12 mouse cellular contexts compared by ENCODE assay signal in genomic region chr3:108964361-108965044, GRCm38 (mm10). TPM values are rescaled to one million over a fixed set of nuclear protein-coding genes. Genes with fewer than 3 reads are reported as not detected.
DNase-seq lines count a peak whose midpoint lies in the region; ATAC-seq and TF ChIP-seq lines count a peak whose summit lies in the region.
"Had no signal": no experiment of that assay in that cellular context is flagged by ENCODE, and none has a peak within 500 bp of the region (broad histone marks: within the 10 kb centered on the region; RNA-seq: fewer than 3 reads in every experiment).

No protein-coding gene starts in this region.

- WGBS in liver, embryonic 14.5 days (ENCODE audit: insufficient replicate concordance): 74% methylated on average over 7 of the region's 7 CpGs
- 76% methylated on average over 7 of the region's 7 CpGs for WGBS in liver, embryonic 12.5 days (ENCODE audit: insufficient replicate concordance)

- H3K27me3 ChIP-seq in liver, embryonic 14.5 days (ENCODE audit: control insufficient read depth, insufficient read depth, low read length): no peaks in the 10 kb centered on the region
- H3K27me3 ChIP-seq in liver, embryonic 12.5 days (replicated peaks): no peaks in the 10 kb centered on the region
- H3K27me3 ChIP-seq: limb, embryonic 13.5 days; midbrain, embryonic 12.5 days had no signal

- H3K4me3 ChIP-seq in liver, embryonic 14.5 days (ENCODE audit: insufficient read depth in 1 of 2, low read depth in 2 of 2, low read length in 2 of 2): no peak overlapping the region
- H3K4me3 ChIP-seq in liver, embryonic 12.5 days: no peak overlapping the region
- H3K4me3 ChIP-seq: hindbrain, embryonic 10.5 days; limb, embryonic 13.5 days; midbrain, embryonic 12.5 days had no signal

- no peaks in the 10 kb centered on the region for H3K9me3 ChIP-seq in liver, embryonic 14.5 days (ENCODE audit: control insufficient read depth, low read length)
- no peaks in the 10 kb centered on the region for H3K9me3 ChIP-seq in liver, embryonic 12.5 days (replicated peaks)
- H3K9me3 ChIP-seq: hindbrain, embryonic 10.5 days; limb, embryonic 13.5 days; midbrain, embryonic 12.5 days had no signal

- TF ChIP-seq EP300 in liver, embryonic 14.5 days (IDR thresholded peaks at IDR 0.05; ENCODE audit: low read depth): no peak

- ATAC-seq in cerebellum, adult (ENCODE audit: insufficient number of reproducible peaks, low FRiP score, low TSS enrichment): no peak
- ATAC-seq in liver, embryonic 14.5 days (ENCODE audit: insufficient read depth): no peak
- ATAC-seq in liver, embryonic 12.5 days: no peak
- ATAC-seq in megakaryocyte progenitor cell, adult 5-6 weeks (replicated peaks; ENCODE audit: poor library complexity): 0 out of 2 replicates have a peak, but pooled peaks have one; percentile 46

- H3K4me2 ChIP-seq in liver, embryonic 14.5 days (ENCODE audit: low read depth): no peak overlapping the region
- no peak overlapping the region for H3K4me2 ChIP-seq in liver, embryonic 12.5 days
- H3K4me2 ChIP-seq: limb, embryonic 13.5 days; midbrain, embryonic 12.5 days had no signal

- H3K27ac ChIP-seq in liver, embryonic 14.5 days: no peak overlapping the region
- H3K27ac ChIP-seq in liver, embryonic 12.5 days: no peak overlapping the region
- H3K27ac ChIP-seq: hindbrain, embryonic 10.5 days; limb, embryonic 13.5 days; midbrain, embryonic 12.5 days had no signal

- H3K9ac ChIP-seq in liver, embryonic 14.5 days (replicated peaks): no peak overlapping the region
- H3K9ac ChIP-seq in liver, embryonic 12.5 days: no peak overlapping the region
- H3K9ac ChIP-seq: limb, embryonic 13.5 days; midbrain, embryonic 12.5 days had no signal

- peak; percentile 12; the same call in 1 of the 2 replicates for TF ChIP-seq CTCF in liver, embryonic 14.5 days (IDR thresholded peaks at IDR 0.05; ENCODE audit: low read depth)

- intact Hi-C loops in left cerebral cortex, postnatal 10 days (cut with DNase I): loop anchor here (5.0 kb wide), 1 partner anchor 52 kb away; the partner anchor contains the start of gene Prpf38b

- H3K36me3 ChIP-seq in liver, embryonic 14.5 days (replicated peaks; ENCODE audit: control insufficient read depth, insufficient read depth, low read depth): no peaks in the 10 kb centered on the region
- H3K36me3 ChIP-seq in liver, embryonic 12.5 days: no peaks in the 10 kb centered on the region
- H3K36me3 ChIP-seq: limb, embryonic 13.5 days; midbrain, embryonic 12.5 days had no signal

- peak; percentile 32 for DNase-seq in cerebellum, adult 9-10 months
- no peak for DNase-seq in liver, embryonic 14.5 days (ENCODE audit: low read depth in 3 of 3, low spot score in 3 of 3)
- DNase-seq in ZHBTc4 (ENCODE audit: low read depth, low spot score): peak; percentile 80
- no peak for DNase-seq in layer of hippocampus, postnatal 14 days (ENCODE audit: low spot score in 2 of 2)
- no peak for DNase-seq in left cerebral cortex, postnatal 10 days (ENCODE audit: extremely low spot score in 1 of 2, low spot score in 2 of 2)

- peaks cover 0 to 7% of the 10 kb centered on the region in 2 experiments; a peak in 2 of 4 replicates for H3K4me1 ChIP-seq in liver, embryonic 14.5 days (replicated peaks; ENCODE audit: control insufficient read depth in 2 of 2, insufficient read depth in 2 of 2, low read length in 1 of 2)
- peaks cover 11% of the 10 kb centered on the region for H3K4me1 ChIP-seq in liver, embryonic 12.5 days

RNA-seq across cellular contexts. Expression of gene Gm9857, which starts 24.3 kb away (rescaled TPM):
- not detected in 2 replicates for polyA plus RNA-seq in liver, embryonic 14.5 days (2012; rRNA removed)
- not detected in 2 replicates for polyA plus RNA-seq in liver, embryonic 14.5 days (2014; fragmentation: Nextera tagmentation; extraction: Ambion mirVana)
- polyA plus RNA-seq in liver, embryonic 12.5 days (2016; fragmentation: Nextera tagmentation; extraction: Ambion mirVana): not detected in 2 replicates
- not detected in 2 replicates for total RNA-seq in megakaryocyte progenitor cell, adult 5-6 weeks (2015)
- total RNA-seq in megakaryocyte progenitor cell, adult 5-6 weeks (2017): not detected in 2 replicates
- total RNA-seq in layer of hippocampus, postnatal 14 days (2021): not detected
- total RNA-seq in left cerebral cortex, postnatal 10 days (2021): not detected
- total RNA-seq: gastrocnemius, adult 8-10 months had no signal
- polyA plus RNA-seq: hindbrain, embryonic 10.5 days; midbrain, embryonic 12.5 days had no signal

RNA-seq across cellular contexts. Expression of gene Henmt1, which starts 24.8 kb away (rescaled TPM):
- polyA plus RNA-seq in liver, embryonic 14.5 days (2012; rRNA removed): 0.02 and 0.03 TPM in 2 replicates
- 0.08 TPM in 1 of 2 replicates, not detected in the other for polyA plus RNA-seq in liver, embryonic 14.5 days (2014; fragmentation: Nextera tagmentation; extraction: Ambion mirVana)
- 0.11 and 0.14 TPM in 2 replicates for polyA plus RNA-seq in liver, embryonic 12.5 days (2016; fragmentation: Nextera tagmentation; extraction: Ambion mirVana)
- 0.56 TPM in 1 of 2 replicates, not detected in the other for total RNA-seq in megakaryocyte progenitor cell, adult 5-6 weeks (2015)
- total RNA-seq in megakaryocyte progenitor cell, adult 5-6 weeks (2017): 0.64 TPM in 1 of 2 replicates, not detected in the other
- total RNA-seq in layer of hippocampus, postnatal 14 days (2021): 1 to 10 TPM; 2.0 to 2.2 TPM
- total RNA-seq in left cerebral cortex, postnatal 10 days (2021): 1 to 10 TPM; 3.7 to 5.1 TPM
- total RNA-seq: gastrocnemius, adult 8-10 months had no signal

RNA-seq across cellular contexts. Expression of gene Prpf38b, which starts 53.0 kb away (rescaled TPM):
- 29.5 and 47.5 TPM in 2 replicates for polyA plus RNA-seq in liver, embryonic 14.5 days (2012; rRNA removed)
- 20.2 and 22.4 TPM in 2 replicates for polyA plus RNA-seq in liver, embryonic 14.5 days (2014; fragmentation: Nextera tagmentation; extraction: Ambion mirVana)
- polyA plus RNA-seq in liver, embryonic 12.5 days (2016; fragmentation: Nextera tagmentation; extraction: Ambion mirVana): 58.1 and 59.1 TPM in 2 replicates
- 138 and 148 TPM in 2 replicates for total RNA-seq in megakaryocyte progenitor cell, adult 5-6 weeks (2015)
- total RNA-seq in megakaryocyte progenitor cell, adult 5-6 weeks (2017): 235 and 313 TPM in 2 replicates
- 10 to 100 TPM; 46.4 to 52.6 TPM for total RNA-seq in layer of hippocampus, postnatal 14 days (2021)
- total RNA-seq in left cerebral cortex, postnatal 10 days (2021): 10 to 100 TPM; 41.6 to 42.2 TPM

Comparison
In these comparisons a context has a peak if more than half of its experiments do, and no peak if none do; other contexts are left out.
1. DNase-seq: peak in cerebellum, adult 9-10 months (single experiment) and ZHBTc4 (single experiment); none in liver, embryonic 14.5 days (0 of 3), layer of hippocampus, postnatal 14 days (0 of 2) and left cerebral cortex, postnatal 10 days (0 of 2).